Mouse (Mus musculus) cerebellum, adult 18-20 months (tissue): ENCODE measurements around the gene Dusp1.

Experiments
- DNase-seq, 2 experiments: peaks; one replicate each; pipeline ENCODE4 v3.0.0; 2021

The Dusp1 gene

DNA sequence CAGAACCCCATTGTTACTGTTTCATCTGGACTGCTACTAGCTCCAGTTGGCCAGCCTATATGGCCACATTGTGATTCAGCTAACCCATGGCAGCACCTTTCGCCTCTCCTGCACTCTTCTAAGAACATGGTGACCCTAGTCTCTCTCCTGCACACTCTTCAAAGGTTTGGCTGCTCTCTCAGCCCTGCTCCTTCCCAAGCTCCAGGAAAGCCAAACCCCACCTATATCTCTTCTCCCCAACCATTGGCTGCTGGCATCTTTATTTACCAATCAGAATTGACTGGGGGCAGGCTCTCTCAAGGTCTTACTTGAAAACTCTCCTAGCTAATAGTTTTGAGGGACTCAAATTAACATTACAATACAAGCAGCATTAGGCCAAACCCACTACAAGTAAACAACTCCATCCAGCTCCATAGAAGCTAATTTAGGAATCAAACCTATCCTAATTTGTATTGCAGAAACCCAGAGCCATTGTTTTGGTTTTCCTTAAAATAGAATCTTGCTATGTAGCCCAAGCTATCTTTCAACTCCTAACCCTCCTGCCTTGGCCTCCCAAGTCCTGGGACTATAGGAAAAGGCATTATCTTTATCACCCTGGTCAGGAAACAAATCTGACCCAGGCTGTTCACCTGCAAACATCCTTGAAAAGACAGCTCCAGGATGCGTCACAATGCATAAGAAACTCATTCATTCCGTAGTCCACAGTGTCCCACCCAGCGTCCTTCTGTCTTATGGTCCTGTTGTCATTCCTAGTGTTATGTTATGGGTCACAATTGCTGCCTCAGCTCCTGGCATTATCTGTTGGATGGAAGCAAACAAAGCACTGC is 67.1 kb downstream of the Dusp1 start:
- no peak for DNase-seq

GRCm38 (mm10) chr17:26492246-26492645 is 69.7 kb downstream of the Dusp1 start:
- no peak for DNase-seq

- DNase-seq: peak; percentile 36 to 44
These were observed 71.0 kb downstream of the Dusp1 start for GRCm38 (mm10) chr17:26490910-26491309.

DNA sequence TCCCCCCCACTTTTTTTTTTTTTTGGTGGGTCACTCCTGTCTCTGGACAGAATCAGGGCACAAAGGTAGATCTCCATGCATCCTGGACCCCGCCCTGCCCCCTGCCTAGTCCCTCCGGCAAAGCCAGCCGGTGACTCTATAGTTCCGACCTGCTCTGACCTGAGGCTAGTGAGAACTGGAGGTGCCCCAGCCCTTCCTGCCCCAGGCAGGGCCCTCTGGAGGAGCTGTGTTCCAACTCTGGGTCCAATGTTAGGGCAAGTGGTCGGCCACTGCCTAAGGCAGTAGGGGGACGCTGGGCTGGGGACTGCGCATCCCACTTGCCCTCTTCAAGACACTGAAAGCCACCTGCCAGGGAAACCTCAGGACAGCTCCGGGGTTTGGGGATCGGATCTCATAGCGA is 71.9 kb downstream of the Dusp1 start:
- no peak for DNase-seq

DNA sequence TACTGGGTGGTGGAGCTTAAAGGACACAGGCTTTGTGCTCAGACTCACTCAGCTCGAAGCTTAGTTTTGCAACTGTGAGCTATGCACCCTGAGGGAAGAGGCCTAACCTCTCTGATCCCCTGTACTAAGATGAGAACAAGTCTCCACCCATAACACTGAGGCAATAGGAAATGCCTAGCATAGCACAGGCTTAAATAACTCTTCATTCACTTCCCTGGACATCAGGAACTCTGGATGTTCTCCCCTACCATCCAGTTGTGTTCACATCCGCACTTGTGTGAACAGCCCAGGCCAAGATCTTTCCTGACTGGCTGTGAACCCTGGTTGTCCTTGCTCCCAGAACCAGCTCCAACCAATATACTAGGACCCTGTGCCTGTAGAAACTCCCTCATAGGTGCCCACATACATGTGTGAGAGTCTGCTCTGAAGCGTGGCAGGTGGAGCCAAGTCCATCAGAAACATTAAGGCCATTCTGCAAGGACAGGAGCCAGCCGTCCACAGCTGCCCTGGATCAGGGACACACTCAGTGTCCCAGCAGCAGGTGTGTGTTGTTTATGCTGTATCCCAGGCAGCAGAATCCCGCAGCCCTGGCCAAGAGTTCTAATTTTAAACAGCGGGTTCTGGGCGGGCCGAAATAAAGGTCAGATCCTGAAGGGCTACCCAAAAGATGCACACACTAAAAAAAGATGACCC is 73.1 kb downstream of the Dusp1 start:
- no peak for DNase-seq

DNA sequence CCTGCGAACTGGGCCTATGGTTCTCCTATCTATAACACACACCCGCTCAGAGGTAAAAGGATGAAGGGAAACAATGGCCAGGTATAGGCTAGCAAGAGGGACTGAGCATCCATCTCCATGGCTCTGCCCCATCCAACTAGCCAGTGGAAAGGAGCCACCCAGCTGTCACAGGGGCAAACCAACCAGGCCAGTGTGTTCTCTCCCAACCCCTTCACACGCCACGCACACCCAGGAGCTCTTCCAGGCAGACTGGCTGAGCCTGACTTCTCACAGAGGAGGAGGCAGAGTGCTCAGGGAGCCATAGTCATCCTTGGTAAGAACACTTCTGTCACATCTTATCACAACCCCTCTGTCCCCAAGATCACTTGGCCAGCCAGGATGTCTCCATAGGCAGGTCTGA is 74.0 kb downstream of the Dusp1 start:
- no peak for DNase-seq

- DNase-seq: no peak
These were observed 74.7 kb downstream of the Dusp1 start for GRCm38 (mm10) chr17:26487266-26487665.

- no peak for DNase-seq
These were observed 77.1 kb downstream of the Dusp1 start for GRCm38 (mm10) chr17:26484626-26485421.

DNA sequence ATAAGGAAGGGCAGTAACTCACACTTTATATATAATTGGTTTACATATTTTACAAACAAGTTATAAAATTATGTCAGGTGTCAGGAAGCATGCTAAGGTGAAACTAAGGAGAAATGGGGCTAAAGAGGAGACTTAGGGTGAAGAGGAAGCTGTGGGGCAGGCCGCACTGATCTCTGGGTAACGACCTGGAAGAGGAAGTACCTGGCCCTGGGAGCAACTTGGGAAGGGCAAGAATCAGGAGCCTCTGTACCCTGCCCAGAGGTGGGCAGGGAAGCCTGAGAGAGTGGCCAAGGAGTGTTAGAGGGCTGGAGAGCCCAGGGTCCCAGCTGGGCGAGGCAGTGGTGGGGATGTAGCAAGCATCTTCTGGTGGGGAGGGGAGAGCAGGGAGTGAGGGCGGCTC is 81.0 kb downstream of the Dusp1 start:
- no peak for DNase-seq

DNA sequence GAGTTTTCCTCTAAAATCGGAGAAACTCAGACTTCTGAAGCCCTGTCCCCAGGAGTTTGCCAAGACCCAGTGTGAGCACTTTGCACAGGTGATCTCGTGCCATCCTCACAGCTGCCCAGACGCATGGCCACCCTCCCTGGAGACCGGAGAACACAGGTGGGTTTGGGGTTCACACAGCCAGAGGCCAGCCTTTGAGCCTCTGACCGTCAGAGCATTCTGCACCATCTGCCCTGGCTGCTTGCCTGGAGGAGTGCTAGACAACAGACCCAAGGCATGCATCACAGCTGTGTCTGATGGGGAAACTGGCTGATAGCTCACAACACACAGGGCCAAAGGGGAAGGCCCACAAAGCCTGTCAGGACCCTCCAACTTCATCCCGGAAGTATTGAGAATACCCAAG is 82.3 kb downstream of the Dusp1 start:
- DNase-seq: no peak

DNA sequence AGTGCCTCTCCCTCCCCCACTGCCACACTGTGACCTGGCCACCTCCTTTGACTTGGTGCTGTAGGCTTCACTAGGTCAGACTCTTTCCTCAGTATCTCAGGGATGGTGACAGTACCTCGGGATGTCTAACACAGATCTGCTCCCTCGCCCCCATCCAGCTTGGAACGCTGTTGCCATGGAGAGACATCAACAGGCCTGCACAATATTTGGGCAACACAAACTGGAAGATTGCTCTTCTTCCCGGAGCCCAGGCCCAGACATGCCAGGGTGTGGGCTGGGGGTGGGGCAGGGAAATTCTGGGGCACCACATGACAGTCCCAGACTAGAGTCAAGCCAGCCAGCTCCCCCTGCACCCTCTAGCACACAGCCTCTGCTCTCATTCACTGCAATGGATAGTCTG is 83.3 kb downstream of the Dusp1 start:
- no peak for DNase-seq

- DNase-seq: no peak
These were observed 85.1 kb downstream of the Dusp1 start for GRCm38 (mm10) chr17:26476871-26477270.

GRCm38 (mm10) chr17:26468102-26468894 is 93.6 kb downstream of the Dusp1 start:
- DNase-seq: no peak

- DNase-seq: no peak
These were observed 94.3 kb downstream of the Dusp1 start for GRCm38 (mm10) chr17:26467619-26468018.

GRCm38 (mm10) chr17:26466741-26467150 is 95.2 kb downstream of the Dusp1 start:
- peak; percentile 75 to 87 for DNase-seq

DNA sequence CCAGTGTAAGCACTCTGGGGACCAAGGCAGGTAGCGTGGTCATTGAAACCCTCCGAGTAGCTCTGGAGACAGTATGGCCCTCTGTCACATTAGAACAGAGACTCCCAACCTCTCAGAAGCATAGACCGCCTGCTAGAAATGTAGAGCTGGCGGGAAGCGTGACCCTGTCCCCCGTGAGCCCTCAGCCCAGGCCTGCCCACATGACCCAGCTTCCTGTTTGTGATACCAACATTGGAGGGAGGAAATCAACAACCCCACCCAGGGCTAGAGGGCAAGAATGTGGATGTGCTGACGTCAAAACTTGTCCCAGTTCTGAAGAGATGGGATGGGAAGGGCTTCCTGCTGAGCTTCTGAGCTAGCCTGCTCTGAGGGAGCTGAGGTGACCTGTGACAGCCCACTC is 97.0 kb downstream of the Dusp1 start:
- DNase-seq: no peak

GRCm38 (mm10) chr17:26464481-26464880 is 97.4 kb downstream of the Dusp1 start:
- DNase-seq: no peak

- no peak for DNase-seq
These were observed 97.9 kb downstream of the Dusp1 start for GRCm38 (mm10) chr17:26463984-26464383.

- no peak for DNase-seq
These were observed 98.5 kb downstream of the Dusp1 start for GRCm38 (mm10) chr17:26463432-26463831.

- DNase-seq: peak; percentile 88 to 89
These were observed 99.2 kb downstream of the Dusp1 start for GRCm38 (mm10) chr17:26462634-26463170.

- DNase-seq: no peak
These were observed 103.9 kb downstream of the Dusp1 start for GRCm38 (mm10) chr17:26458049-26458448.

DNA sequence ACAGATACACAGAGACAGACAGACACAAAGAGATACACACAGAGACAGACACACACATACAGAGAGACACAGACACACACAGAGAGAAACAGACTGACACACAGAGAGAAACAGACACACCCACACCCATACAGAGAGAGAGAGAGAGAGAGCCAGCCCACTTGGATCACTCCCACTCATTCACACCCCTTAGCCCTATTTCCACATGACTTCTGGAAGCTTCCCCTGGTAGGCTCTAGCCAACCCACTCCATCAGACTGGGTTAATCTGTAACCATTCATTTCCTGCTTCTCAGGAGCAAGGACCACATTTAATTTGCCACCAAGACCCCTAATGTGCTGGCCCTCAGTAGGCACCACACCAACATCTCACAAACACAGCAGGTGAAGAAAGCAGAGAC is 104.4 kb downstream of the Dusp1 start:
- DNase-seq: no peak
